Mouse (Mus musculus) myocyte (in vitro differentiated cells): ENCODE measurements around the gene Dusp8. TPM values are rescaled to one million over a fixed set of nuclear protein-coding genes. Genes with fewer than 3 reads are reported as not detected.
A peak's percentile ranks its signal among the peaks of the same experiment; 100 is the strongest.

Source experiments
- H3K27me3 ChIP-seq: one replicate; pipeline ENCODE4 v1.6.1; 2011; ENCODE audit not compliant: control insufficient read depth, insufficient read depth, insufficient read length
- H3K36me3 ChIP-seq: one replicate; pipeline ENCODE4 v1.6.1; 2011; ENCODE audit not compliant: control insufficient read depth, insufficient read depth
- H3K4me2 ChIP-seq: one replicate; pipeline ENCODE4 v1.6.1; 2011; ENCODE audit warnings: low read depth, control low read depth
- H3K4me3 ChIP-seq: one replicate; pipeline ENCODE4 v1.5.1; 2011; ENCODE audit warnings: mild to moderate bottlenecking, control low read depth, moderate library complexity
- H3K79me2 ChIP-seq: one replicate; pipeline ENCODE4 v1.6.1; 2011; ENCODE audit not compliant: control insufficient read depth, insufficient read depth
- H3ac ChIP-seq: one replicate; pipeline ENCODE4 v1.6.1; 2011; ENCODE audit not compliant: control insufficient read depth, insufficient read length
- CEBPB ChIP-seq: IDR thresholded peaks from 2 replicates; pipeline ENCODE4 v1.6.1; 2011; ENCODE audit warnings: mild to moderate bottlenecking, moderate library complexity; ENCODE audit not compliant: poor library complexity, insufficient read depth, severe bottlenecking
- E2F4 ChIP-seq: IDR thresholded peaks from one replicate; pipeline ENCODE4 v1.6.1; 2011; ENCODE audit warnings: mild to moderate bottlenecking, control low read depth, moderate library complexity; ENCODE audit not compliant: insufficient read depth
- MAX ChIP-seq: IDR thresholded peaks from one replicate; pipeline ENCODE4 v1.6.1; 2011; ENCODE audit warnings: low read depth, mild to moderate bottlenecking, control low read depth
- MYOD1 ChIP-seq, 3 experiments: IDR thresholded peaks; one replicate each; pipeline ENCODE4 v1.6.1; 2011; ENCODE audit warnings: control low read depth in 2 of 3, low read depth in 2 of 3, mild to moderate bottlenecking in 2 of 3, moderate library complexity in 1 of 3; ENCODE audit not compliant: insufficient read length in 2 of 3, control insufficient read depth in 1 of 3
- MYOG ChIP-seq, 3 experiments: IDR thresholded peaks; one replicate each; pipeline ENCODE4 v1.6.1; 2011; ENCODE audit warnings: control low read depth in 2 of 3, low read depth in 2 of 3, mild to moderate bottlenecking in 2 of 3; ENCODE audit not compliant: insufficient read length in 2 of 3, control insufficient read depth in 1 of 3, insufficient read depth in 1 of 3
- POLR2A ChIP-seq: IDR thresholded peaks from one replicate; pipeline ENCODE4 v1.6.1; 2011; ENCODE audit warnings: low read depth, mild to moderate bottlenecking, control low read depth, moderate library complexity; ENCODE audit not compliant: insufficient read length
- POLR2AphosphoS2 ChIP-seq: IDR thresholded peaks from one replicate; pipeline ENCODE4 v1.6.1; 2011; ENCODE audit warnings: low read depth, control low read depth; ENCODE audit not compliant: insufficient read length
- REST ChIP-seq: IDR thresholded peaks from one replicate; pipeline ENCODE4 v1.6.1; 2011; ENCODE audit warnings: mild to moderate bottlenecking, control low read depth, moderate library complexity; ENCODE audit not compliant: insufficient read depth, insufficient read length
- SRF ChIP-seq: IDR thresholded peaks from one replicate; pipeline ENCODE4 v1.6.1; 2011; ENCODE audit warnings: low read depth; ENCODE audit not compliant: control insufficient read depth, insufficient read length
- TCF12 ChIP-seq: IDR thresholded peaks from one replicate; pipeline ENCODE4 v1.6.1; 2011; ENCODE audit warnings: mild to moderate bottlenecking, control low read depth; ENCODE audit not compliant: poor library complexity, insufficient read depth, severe bottlenecking
- TCF3 ChIP-seq: IDR thresholded peaks from one replicate; pipeline ENCODE4 v1.6.1; 2011; ENCODE audit warnings: low read depth, control low read depth; ENCODE audit not compliant: insufficient read length
- USF1 ChIP-seq: IDR thresholded peaks from one replicate; pipeline ENCODE4 v1.6.1; 2011; ENCODE audit warnings: low read depth, mild to moderate bottlenecking, control low read depth, moderate library complexity
- polyA plus RNA-seq: library from polyadenylated mRNA; unstranded; fragments of >200 nt; fragmentation: generic; extraction: Trizol; gene quantifications from one replicate; pipeline ENCODE4 v1.2.1, GENCODE M21; 2012; ENCODE audit warnings: missing spikeins

Gene Dusp8
- polyA plus RNA-seq, 1 experiment = 9.1 TPM

- peaks cover 18% of the 10 kb centered on the region for H3K27me3 ChIP-seq
- no peak overlapping the region for H3K4me3 ChIP-seq
- H3K36me3 ChIP-seq = no peaks in the 10 kb centered on the region
- H3ac ChIP-seq = no peak overlapping the region
- no peak overlapping the region for H3K4me2 ChIP-seq
- H3K79me2 ChIP-seq = peaks cover 14% of the 10 kb centered on the region
- no peak for TF ChIP-seq POLR2AphosphoS2
- TF ChIP-seq REST = no peak
- no peak for TF ChIP-seq MAX
- TF ChIP-seq TCF12 = no peak
- no peak for TF ChIP-seq USF1
- no peak for TF ChIP-seq POLR2A
- TF ChIP-seq E2F4 = no peak
- no peak for TF ChIP-seq CEBPB
- peak in 2 of 3 experiments; percentile 67 to 87 for TF ChIP-seq MYOD1 (IDR thresholded peaks at IDR 0.05; ENCODE audit: control insufficient read depth in 1 of 3, insufficient read length in 2 of 3, low read depth in 2 of 3)
- TF ChIP-seq MYOG (IDR thresholded peaks at IDR 0.05; ENCODE audit: control insufficient read depth in 1 of 3, insufficient read depth in 1 of 3, insufficient read length in 2 of 3, low read depth in 2 of 3) = peak; percentile 8 to 80 (median 63)
- TF ChIP-seq SRF = no peak
- no peak for TF ChIP-seq TCF3
Observed at GRCm38 (mm10) chr7:142097776-142098175, 2.1 kb upstream of the Dusp8 start.

- Histone ChIP-seq H3K79me2 (peaks cover 24% of the 10 kb centered on the region), H3K27me3 (peaks cover 18% of the 10 kb centered on the region), H3ac (no peak overlapping the region), H3K4me2 (no peak overlapping the region), H3K36me3 (no peaks in the 10 kb centered on the region), H3K4me3 (no peak overlapping the region)
- TF ChIP-seq MYOD1 (IDR thresholded peaks at IDR 0.05; ENCODE audit: control insufficient read depth in 1 of 3, insufficient read length in 2 of 3, low read depth in 2 of 3) (no peak), TCF3 (no peak), CEBPB (no peak), POLR2AphosphoS2 (no peak), SRF (no peak), TCF12 (no peak)
Observed at GRCm38 (mm10) chr7:142096701-142097100, 1.1 kb upstream of the Dusp8 start.

- Histone ChIP-seq H3K27me3 (peaks cover 7% of the 10 kb centered on the region), H3K79me2 (peaks cover 28% of the 10 kb centered on the region), H3K4me2 (peak overlapping the region; percentile 57), H3K4me3 (peak overlapping the region; percentile 54), H3K36me3 (no peaks in the 10 kb centered on the region), H3ac (peak overlapping the region; percentile 85)
- no peak for TF ChIP-seq TCF12
- TF ChIP-seq MYOD1 (IDR thresholded peaks at IDR 0.05; ENCODE audit: control insufficient read depth in 1 of 3, insufficient read length in 2 of 3, low read depth in 2 of 3) = peak in 1 of 3 experiments; percentile 19
Observed at GRCm38 (mm10) chr7:142094301-142095143, 1.1 kb downstream of the Dusp8 start.

GRCm38 (mm10) chr7:142093696-142094240 lies 1.9 kb downstream of the Dusp8 start:
- Histone ChIP-seq H3ac (peak overlapping the region; percentile 85), H3K4me2 (peak overlapping the region; percentile 57), H3K4me3 (peak overlapping the region; percentile 54), H3K36me3 (no peaks in the 10 kb centered on the region), H3K27me3 (peaks cover 7% of the 10 kb centered on the region), H3K79me2 (peaks cover 28% of the 10 kb centered on the region)
- TF ChIP-seq USF1 (peak; percentile 14), E2F4 (no peak), TCF3 (no peak), TCF12 (no peak)

DNA sequence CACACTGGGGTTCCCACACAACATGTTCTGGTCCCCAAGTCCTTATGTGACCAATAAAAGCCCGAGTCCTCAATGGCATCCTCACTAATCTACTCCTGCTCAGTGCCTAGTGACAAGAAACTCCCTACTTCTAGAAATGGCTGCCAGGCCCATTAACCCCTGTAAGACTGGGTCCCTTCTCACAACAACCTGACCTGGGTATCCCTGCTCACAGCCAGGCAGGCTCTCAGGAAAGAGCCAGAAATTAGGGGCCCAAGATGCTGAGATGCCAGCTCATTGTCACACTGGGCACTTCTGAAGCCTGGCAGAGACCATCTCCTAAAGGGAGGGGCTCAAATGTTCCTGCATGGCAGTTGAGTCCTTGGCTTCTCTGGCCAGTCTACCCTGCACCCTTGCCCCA lies 2.7 kb downstream of the Dusp8 start:
- peaks cover 28% of the 10 kb centered on the region for H3K79me2 ChIP-seq
- no peak for TF ChIP-seq POLR2A
- no peak for TF ChIP-seq USF1
- no peak for TF ChIP-seq MYOD1 (IDR thresholded peaks at IDR 0.05; ENCODE audit: control insufficient read depth in 1 of 3, insufficient read length in 2 of 3, low read depth in 2 of 3)
- no peak for TF ChIP-seq TCF12
- TF ChIP-seq MAX = no peak
- no peak for TF ChIP-seq TCF3
- no peak for TF ChIP-seq POLR2AphosphoS2
- H3K36me3 ChIP-seq = peaks cover 3% of the 10 kb centered on the region
- H3K4me2 ChIP-seq = peak overlapping the region; percentile 57
- H3K4me3 ChIP-seq = peak overlapping the region; percentile 54
- H3K27me3 ChIP-seq = peaks cover 7% of the 10 kb centered on the region
- H3ac ChIP-seq = no peak overlapping the region
